Mouse (Mus musculus): ENCODE results near the gene Fndc3b.
A peak's percentile ranks its signal among the peaks of the same experiment; 100 is the strongest.

Fndc3b gene

DNA sequence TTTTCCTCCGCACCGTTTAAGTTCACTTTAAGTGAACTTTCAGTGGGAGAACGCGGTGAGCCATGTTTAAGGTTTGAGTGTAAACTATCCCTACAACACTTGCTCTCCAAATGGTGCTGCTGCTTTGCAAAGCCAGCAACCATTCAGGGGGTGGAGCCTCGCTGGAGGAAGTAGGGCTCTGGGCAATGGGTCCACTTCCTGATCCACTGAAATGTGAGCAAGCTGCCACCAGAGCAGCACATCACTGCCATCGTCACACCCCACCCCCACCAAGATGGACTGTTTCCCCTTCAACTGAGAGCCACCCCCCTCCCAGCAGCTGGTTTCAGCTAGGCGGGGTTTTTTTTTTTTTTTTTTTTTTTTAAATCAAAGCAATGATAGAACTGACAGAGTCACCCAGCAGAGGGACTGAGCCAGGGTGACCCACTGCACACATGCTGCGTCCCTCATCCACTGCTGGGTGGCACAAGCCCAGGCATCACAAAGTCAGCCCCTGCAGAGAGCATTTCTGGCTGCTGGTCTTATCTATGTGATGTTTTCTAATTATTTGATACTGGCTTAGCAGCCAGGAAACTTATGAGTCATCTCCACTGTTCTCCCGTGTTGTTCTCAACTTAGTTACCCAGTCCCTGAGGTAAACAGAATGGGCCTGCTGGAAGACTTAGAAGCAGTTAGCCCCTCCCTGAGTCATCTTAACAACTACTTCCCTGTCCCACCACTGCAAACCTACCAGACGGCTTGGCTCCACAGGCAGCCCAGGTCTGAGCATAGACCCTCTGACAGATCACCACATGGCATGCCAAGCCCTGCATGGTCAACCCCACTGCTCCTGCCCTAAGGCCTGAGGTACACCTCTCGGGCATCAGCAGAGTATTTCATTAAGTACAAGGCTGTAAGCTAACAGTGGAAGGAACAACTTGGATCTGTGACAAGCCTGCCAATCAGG lies 112.4 kb downstream of the Fndc3b start:
- DNase-seq (ENCODE audit: extremely low read depth, low read depth, low spot score), result no peak

DNA sequence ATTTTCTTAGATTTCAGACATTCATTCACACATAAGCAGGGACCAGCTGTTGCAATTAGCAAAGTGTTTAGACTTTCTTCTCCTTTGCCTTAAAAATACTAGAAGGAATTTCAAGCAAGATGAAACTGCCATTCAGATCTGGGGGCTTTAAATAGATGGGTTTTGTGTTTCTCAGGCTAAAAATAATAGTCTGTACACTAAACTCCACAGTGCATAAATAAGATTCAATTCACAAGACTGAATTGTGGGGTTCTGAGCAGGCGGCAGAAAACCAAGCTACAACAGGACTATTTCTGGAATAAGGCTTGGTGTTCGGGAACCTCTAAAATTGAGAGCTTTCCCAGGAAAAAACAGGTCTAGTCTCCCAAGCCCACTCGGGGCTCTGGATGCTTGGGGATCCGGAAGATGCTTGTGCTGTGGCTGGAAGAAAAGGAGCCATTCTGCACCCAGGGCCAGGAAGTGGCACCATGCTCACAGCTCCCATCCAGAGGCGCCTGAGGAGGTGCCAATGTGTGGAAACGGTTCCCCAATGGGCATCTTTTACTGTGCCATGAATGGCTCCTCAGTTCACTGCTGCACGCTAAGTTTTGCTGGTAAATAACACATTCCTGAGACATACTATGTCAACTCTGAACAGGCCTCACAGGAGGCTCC lies 117.5 kb downstream of the Fndc3b start:
- no peak for DNase-seq (ENCODE audit: extremely low read depth, low read depth, low spot score)

DNA sequence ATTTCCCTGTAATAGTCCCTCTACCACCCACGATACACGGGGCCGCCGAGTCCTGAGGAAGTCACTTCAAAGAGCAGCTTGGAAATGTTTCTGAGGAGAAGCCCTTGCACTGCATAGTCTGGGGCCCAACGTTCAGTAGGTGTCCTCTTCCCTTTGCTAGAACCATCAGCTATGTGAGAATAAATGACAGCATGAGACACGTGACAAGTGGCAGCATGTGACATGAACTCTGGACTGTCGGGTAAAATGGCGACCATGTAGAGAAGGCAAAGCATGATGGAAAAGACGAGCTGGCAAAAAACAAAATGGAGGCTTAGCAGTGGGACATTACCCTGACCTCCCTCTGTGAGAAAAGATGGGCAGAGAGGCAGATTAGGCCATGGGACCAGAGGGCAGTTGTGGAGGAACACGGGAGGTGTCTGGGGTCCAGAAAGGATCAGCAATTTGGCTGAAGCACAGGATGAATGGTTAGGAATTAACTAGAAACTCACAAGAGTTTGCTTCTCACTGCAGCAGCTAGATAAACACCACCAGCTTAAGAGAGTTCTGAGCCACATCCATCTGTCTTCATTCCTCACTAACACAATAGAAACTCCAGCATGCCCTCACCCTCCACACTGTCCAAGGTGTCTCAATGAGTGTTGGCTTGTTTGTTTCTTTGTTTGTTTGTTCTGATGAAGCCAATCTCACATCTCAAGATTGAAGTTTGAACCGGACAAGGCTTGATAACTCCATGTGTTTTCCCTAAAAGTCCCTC lies 118.2 kb downstream of the Fndc3b start:
- no peak for DNase-seq (ENCODE audit: extremely low read depth, low read depth, low spot score)

DNA sequence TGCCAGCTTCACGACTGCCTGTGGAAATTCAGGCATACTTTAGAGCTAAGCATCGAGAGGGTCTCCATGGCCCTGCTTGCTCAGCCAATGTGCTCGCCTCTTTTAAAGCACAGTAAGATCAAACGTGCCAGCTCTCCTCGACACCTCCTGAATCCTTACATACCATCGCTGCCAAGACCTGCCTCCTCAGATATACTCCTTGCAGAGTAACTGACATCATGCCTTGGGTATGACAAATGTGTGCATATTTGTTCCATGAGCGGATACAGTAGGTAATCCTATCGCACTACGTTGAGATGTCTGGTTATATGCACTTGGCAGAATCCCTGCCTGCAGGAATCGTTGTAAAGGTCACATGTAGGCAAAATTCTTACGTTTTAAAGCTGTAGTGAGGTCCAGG lies 120.3 kb downstream of the Fndc3b start:
- no peak for DNase-seq (ENCODE audit: extremely low read depth, low read depth, low spot score)

DNA sequence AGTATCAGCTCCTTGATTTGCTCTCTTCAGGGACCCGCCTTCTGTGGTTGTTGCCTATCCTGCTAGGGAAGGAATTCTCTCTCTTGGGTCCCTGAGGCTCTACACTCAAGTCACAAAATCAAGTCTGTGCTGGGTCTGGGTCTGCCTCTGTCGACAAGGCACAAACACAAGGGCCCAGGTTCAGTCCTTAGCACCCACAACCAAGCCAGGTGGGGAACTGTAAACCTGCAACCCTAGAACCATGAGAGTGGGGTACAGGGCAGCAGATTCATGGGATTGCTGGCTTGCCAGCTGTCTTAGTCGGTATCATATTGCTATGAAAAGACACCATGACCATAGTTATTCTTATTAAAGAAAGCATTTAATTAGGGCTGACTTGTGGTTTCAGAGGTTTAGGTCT lies 121.8 kb downstream of the Fndc3b start:
- DNase-seq (ENCODE audit: extremely low read depth, low read depth, low spot score), result no peak

DNA sequence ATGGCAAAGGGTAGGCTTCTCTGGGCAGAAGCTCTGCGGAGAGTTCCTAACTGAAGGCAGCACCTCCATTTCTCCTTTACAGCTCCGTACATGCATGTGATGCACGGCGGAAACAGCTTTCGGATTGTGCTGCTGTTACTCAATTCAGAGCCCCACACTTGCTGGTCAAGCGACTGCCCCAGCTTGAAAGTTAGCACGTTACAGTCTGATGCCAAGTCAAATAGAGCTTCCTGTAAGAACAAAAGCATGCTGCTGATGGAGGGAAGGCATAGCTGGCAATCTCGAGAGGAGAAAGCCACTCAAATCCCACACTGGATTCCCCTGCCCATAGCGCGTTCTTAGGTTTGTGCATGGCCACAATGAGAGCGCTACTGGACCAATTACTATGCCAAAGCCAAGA lies 122.5 kb downstream of the Fndc3b start:
- no peak for DNase-seq (ENCODE audit: extremely low read depth, low read depth, low spot score)

DNA sequence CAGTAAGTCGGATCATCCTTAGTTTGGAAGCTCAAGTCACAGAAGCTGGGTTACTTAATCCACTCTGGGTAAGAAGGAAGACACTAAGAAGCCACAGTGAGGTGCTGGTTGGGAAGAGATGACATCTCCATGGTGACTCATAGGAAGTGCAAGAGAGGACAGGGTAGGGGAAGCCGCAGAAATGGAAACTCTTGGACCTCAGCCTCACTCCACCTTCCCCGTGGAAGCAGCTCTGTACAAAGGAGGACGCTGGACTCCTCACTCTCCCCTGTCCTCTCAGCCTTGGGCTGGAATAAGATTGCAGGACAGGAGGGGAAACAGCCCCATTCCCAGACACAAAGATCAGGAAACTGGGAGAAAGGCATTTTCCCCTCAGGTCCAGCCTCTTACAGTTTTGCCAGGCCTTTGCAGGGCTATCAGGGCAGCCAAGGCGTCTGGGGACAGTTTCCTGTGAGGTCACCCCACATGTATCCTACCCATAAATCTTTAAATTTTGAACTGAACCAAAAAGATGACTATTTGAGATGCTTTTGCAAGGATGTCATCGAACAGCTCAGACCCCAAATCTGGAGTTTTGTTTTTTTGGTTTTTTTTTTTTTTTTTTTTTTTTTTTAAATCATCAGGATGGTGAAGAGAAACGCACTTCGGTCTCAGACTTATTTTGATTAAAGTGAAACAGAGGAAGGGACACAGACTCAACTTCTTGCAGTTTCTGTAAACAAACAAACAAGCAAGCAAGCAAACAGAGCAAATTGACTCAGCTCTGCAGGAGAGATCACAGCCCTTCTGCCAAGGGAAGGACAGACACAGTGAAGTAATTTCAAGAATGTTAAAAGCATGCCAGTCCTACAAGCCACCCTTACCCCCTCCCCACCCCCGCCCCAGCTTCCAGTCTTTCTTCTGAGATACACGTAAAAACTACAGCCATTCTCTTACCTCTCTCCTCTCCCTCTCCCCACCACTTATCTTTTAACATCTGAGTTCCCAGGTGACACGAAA lies 126.2 kb downstream of the Fndc3b start:
- no peak for DNase-seq (ENCODE audit: extremely low read depth, low read depth, low spot score)

DNA sequence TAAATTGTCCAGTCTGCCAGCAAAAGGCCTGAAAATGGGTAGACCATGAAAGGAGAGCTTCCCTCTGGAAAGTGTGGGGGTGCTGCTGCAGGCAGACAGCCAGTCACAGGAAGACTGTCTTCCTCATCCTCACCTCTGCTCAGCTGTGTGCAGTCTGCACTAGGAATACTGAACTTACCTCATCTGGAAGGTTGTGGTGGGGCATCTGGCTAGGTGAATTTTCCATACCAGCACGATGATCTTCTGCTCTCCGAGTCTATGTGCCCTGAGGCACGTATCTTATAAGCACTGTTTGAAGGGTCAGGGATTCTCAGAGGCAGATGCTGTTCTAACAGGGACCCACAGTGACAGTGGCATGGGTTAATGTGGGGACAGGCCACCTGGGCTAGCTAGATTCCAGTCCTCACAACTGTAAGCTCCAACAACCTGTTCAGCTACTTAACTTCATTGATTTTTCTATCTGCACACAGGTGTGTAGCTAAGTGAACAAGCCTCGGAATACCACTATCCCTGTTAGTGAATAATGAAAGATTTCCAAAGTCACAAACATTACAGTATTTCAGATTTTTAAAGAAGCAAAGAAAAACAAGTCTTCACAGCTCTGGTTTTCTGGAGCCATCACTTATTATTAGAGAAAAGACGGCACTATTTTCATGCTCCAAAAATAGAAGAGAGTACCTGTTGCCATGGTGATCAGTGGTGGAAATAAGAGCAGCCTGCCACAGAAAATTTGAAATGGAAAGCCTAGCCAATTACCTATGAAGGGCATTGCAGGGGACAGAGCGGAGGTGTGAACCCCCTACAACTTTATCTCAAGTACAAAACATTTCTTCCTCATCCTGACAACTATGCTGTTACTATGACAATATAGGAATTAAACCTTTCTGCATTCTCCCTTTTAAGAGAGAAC lies 128.9 kb downstream of the Fndc3b start:
- DNase-seq (ENCODE audit: extremely low read depth, low read depth, low spot score), result no peak

DNA sequence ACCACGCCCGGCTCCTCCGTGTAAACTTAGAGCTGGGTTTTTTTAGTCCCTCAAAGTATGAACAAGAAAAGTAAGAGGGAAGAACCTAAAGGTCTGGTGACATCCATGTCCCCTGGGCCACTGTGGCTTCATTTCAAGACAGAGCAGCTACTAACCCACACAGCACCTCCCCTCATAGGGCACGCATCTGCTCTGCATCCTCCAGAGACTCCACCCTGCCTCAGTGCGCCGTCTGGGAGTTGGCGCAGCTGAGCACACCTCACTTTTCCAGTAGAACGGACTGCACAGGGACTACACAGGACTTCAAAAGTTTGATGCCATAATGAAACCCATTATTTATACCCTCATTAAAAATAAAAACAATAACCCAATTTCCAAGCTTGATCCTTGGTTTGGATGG lies 130.2 kb downstream of the Fndc3b start:
- no peak for DNase-seq (ENCODE audit: extremely low read depth, low read depth, low spot score)

DNA sequence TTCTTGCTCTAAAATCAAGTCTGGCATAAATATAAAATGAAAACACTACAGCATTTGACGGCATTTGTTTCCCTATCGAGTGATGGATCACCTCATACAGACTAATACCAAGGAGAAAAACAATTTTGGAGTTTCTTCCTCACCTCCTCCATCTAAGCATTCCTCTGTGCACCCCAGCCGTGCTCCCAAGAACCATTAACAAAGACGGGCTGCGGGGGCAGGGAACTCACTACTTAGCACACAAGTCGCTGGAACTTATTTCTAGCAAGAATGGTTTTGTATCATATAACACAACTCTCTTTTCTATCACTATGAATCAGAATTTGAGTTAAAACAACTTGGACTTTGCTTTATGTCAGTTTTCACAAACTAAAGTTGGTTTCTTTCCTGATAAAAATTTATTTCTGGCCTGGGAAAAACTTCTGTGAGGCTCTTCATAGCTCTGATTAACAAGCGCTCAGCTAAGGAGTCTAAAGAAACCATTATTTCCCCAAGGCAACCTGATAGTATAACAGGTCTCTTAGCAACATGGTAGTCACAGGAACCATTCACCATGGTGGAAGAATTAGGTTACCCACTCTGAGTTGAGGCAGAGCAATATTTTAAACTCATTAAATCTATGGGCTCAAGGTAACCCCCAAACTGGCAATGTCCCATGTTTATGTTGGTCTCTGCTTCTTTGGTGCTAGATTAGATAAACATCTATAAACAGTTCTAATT lies 131.1 kb downstream of the Fndc3b start:
- no peak for DNase-seq (ENCODE audit: extremely low read depth, low read depth, low spot score)

DNA sequence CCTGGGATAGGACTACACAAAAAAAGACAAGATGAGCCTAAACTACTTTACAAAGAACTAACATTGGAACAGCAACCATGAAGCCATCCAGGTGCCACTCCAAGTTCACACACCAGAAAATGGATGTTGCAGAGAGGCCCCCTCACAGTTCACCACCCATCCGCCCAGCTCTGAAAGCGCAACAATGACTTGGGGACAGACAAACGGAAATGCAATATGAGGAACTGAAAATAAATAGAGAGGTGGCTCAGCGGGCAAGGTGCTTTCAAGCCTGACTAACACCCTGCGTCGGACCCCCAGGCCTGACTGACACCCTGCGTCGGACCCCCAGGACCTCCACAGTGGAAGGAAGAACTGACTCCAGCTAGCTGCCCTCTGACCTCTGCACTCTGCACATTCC lies 131.9 kb downstream of the Fndc3b start:
- DNase-seq (ENCODE audit: extremely low read depth, low read depth, low spot score), result no peak

DNA sequence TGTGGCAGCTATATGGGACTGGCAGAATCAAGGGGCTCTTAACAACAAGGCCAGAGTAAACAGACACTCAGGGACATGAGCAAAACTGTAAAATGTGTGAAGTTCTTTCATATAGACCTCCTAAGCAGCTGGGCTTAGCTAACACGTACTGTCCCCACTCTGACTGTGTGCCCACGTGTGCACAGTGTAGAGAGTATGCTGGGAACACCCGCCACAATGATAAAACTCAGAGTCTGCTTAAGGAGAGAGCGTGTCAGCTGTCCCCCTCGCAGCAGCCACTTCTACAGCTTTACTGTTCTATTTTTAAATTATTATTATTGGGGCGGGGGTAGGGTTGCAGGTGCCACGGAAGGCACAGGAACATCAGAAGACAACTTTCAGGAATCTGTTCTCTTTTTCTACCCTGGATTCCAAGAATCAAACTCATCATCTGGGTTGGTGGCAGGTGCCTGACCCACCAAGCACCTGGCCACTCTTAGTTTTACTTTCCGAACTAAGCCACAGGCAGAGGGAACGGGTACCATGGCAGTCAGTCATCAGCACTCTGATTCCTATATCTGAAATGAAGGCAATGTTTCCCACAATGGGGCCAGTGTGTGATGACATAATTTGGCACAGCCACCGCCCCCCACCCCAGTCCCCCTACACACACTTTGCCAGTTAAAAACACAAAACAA lies 133.6 kb downstream of the Fndc3b start:
- DNase-seq (ENCODE audit: extremely low read depth, low read depth, low spot score), result no peak

DNA sequence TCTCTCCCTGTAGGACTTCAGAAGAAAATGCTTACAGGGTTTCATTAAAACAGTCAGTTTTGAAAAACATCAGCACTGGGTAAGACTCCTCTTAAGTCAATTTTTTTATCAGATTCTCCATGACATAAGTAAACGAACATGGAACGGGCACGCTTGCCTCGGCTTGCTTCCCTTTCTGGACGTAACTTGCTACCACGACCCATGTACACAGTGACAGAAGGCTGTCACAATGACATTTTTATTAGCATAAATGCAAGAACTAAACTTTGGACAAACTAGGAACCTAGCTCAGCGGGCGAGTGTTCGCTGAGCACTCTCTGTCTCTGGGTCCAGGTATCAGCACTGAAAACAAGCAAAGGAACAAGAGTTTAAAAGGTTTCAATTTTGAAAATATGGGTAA lies 136.9 kb downstream of the Fndc3b start:
- DNase-seq (ENCODE audit: extremely low read depth, low read depth, low spot score), result no peak

DNA sequence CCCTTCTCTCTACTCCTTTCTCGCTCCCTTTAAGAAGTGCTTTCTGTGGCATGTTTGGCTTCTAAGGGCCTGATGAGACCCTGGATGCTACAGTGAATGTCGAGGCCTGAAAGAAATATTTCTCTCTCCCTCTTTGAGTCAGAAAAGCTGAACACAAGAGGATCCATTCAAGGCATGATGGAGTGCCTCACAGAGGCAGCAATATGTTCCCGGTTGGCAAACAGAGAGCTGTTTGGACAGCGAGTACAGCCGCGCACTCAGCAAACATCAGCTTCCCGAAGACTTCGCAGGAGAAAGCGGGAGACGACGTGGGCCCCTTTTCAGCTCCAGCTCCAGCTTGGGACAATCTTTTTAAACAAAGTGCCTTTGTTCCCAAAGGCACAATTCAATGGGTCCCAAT lies 137.6 kb downstream of the Fndc3b start:
- DNase-seq (ENCODE audit: extremely low read depth, low read depth, low spot score), result no peak

DNA sequence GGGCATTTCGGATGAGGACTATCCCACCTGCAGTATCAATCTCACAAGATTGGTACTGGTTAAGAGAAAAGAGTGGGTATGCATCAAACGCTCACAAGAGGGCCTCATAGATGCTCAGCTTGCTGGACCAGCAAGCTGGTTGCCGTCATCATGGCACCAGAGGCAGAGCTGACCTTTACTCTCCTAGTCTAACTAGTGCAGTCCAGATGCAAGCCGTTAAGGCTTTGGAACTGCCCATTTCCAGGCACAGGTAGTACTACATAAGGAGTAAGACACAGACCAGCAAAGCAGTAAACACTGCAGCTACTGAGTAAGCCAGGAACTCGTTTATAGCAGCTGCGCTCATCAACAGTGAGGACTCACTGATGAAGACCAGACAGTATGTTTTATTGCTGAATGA lies 138.8 kb downstream of the Fndc3b start:
- no peak for DNase-seq (ENCODE audit: extremely low read depth, low read depth, low spot score)

DNA sequence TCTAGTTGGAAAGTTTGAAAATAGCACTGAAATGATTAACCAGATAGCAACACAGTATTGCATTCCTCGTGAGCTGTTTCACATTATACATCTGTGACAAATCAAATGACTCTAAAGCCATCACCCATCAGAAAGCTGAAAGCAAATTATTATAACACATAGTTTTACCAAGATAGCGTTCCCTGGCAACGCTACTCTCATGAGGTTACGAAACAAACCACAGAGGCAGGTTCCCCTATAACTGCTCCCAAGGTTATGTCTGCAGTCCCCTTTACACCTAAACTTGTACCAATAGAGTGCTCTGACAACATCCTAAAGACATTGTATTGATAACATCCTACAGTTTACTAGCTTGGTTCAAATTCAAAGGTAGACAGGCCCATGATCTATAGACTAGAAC lies 145.8 kb downstream of the Fndc3b start:
- DNase-seq (ENCODE audit: extremely low read depth, low read depth, low spot score), result no peak

DNA sequence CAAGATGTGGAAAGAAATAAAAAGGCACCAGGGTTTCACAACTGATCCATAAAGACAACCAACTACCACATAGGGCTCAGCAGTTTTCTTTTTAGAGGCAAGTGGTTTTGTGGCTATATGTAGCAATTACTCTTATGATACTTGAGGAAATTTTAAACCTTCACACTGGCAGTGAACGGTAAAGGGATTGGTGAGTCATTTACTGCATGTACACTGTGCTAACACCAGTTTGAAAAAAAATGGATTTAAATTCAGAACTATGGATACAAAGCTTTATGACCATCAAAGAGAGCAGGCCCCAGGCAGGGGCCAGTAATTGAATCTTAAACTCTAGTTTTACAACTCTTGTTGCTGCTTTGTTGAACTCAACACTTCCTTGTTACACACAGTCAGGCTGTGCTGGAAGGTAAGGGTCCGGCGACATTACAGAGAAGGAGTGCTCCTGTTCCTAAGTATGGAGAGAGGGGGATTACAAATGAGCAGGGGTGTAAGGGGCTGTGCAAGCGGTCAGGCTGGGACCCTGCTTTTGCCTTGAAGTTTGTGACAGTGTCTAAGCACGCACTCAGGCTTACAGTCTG lies 148.0 kb downstream of the Fndc3b start:
- peak; percentile 8 for DNase-seq (ENCODE audit: extremely low read depth, low read depth, low spot score)

DNA sequence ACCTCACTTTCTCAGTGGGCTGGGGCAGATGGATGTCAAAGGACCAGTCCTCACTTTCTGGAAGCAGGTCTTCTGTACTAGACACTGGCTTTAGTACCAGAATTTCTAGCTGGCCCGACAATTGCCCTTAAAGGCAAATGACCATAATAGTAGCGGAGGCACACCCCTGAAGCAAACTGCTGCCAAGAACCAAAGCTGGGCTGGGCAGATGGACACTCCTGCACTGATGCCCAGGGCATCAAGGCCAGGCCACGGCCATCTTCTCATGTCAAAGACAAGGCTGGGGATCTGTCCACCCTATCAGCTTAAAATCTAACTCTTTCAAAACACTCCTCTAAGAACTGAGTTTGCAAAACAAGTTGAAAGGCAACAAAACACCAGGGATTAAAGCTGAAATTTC lies 148.6 kb downstream of the Fndc3b start:
- peak; percentile 18 for DNase-seq (ENCODE audit: extremely low read depth, low read depth, low spot score)
